Mouse (Mus musculus) hindbrain, embryonic 13.5 days (tissue): ENCODE data around the gene Fbxl5. TPM values are rescaled to one million over a fixed set of nuclear protein-coding genes. Genes with fewer than 3 reads are reported as not detected.
A peak's percentile ranks its signal among the peaks of the same experiment; 100 is the strongest.

Source experiments
- ATAC-seq: fragments of 200-750 bp; cut with Nextera tagmentation; 2 replicates; pipeline ENCODE4 v1.8.0; 2017; ENCODE audit warnings: moderate TSS enrichment; ENCODE audit not compliant: low FRiP score
- H3K27ac ChIP-seq: fragments of 300-500 bp; sonication (generic); 2 replicates; pipeline ENCODE4 v1.5.1; 2015; ENCODE audit warnings: inconsistent platforms, mild to moderate bottlenecking, moderate library complexity
- H3K27me3 ChIP-seq: fragments of 300-500 bp; sonication (generic); 2 replicates; pipeline ENCODE4 v1.6.1; 2015; ENCODE audit warnings: mild to moderate bottlenecking, inconsistent platforms
- H3K36me3 ChIP-seq: fragments of 300-500 bp; sonication (generic); 2 replicates; pipeline ENCODE4 v1.6.1; 2015; ENCODE audit warnings: mild to moderate bottlenecking, inconsistent platforms
- H3K4me1 ChIP-seq: fragments of 300-500 bp; sonication (generic); replicated peaks from 2 replicates; pipeline ENCODE4 v1.6.1; 2015; ENCODE audit warnings: inconsistent platforms
- H3K4me2 ChIP-seq: fragments of 300-500 bp; sonication (generic); 2 replicates; pipeline ENCODE4 v1.6.1; 2015; ENCODE audit warnings: inconsistent platforms, mild to moderate bottlenecking, moderate library complexity
- H3K4me3 ChIP-seq: fragments of 300-500 bp; sonication (generic); 2 replicates; pipeline ENCODE4 v1.5.1; 2015; ENCODE audit warnings: mild to moderate bottlenecking, inconsistent platforms
- H3K9ac ChIP-seq: fragments of 300-500 bp; sonication (generic); 2 replicates; pipeline ENCODE4 v1.6.1; 2015; ENCODE audit warnings: mild to moderate bottlenecking, inconsistent platforms
- H3K9me3 ChIP-seq: fragments of 300-500 bp; sonication (generic); 2 replicates; pipeline ENCODE4 v1.6.1; 2016; ENCODE audit warnings: inconsistent platforms
- WGBS: fragments of 180-500 bp; shearing (Covaris S2); methylation state at CpG from one replicate; pipeline ENCODE4 v1.1.7; 2015; 5-methylcytosine and 5-hydroxymethylcytosine counted together
- polyA plus RNA-seq: library from polyadenylated mRNA; unstranded; fragments of >200 nt; fragmentation: Nextera tagmentation; extraction: Ambion mirVana; gene quantifications from 2 replicates; pipeline ENCODE4 v1.2.1, GENCODE M21; 2015

The Fbxl5 gene
- polyA plus RNA-seq, 1 experiment from 2014 or later, result 70.5 TPM

DNA sequence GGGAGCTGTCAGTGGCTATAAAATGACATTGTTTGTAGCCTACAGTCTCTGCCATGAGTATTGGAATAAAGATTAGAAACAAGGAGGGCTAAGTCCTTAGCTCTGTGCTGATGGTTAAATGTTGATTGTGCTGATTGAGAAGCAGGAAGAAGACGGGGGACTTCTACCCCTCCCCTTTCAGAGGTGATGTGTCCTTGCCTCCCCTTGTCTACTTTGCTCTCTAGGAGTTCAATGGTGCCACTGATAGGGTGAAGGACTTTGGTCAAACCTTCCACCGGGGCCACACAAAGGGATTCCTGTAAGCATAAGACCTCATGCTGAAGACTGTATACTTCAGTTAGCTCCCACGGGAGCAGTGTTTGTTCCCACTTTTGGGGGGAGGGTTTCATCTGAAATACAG is 1.4 kb upstream of the Fbxl5 start:
- no peaks in the 10 kb centered on the region for H3K36me3 ChIP-seq
- no peak overlapping the region for H3K27ac ChIP-seq
- no peak overlapping the region for H3K4me3 ChIP-seq
- no peak for ATAC-seq
- peaks cover 5% of the 10 kb centered on the region; the same call in 1 of the 2 replicates for H3K27me3 ChIP-seq
- no peaks in the 10 kb centered on the region for H3K4me1 ChIP-seq
- no peak overlapping the region for H3K4me2 ChIP-seq
- no peak overlapping the region for H3K9ac ChIP-seq
- H3K9me3 ChIP-seq, result no peaks in the 10 kb centered on the region
- 80% methylated on average over 3 of the region's 3 CpGs for WGBS

DNA sequence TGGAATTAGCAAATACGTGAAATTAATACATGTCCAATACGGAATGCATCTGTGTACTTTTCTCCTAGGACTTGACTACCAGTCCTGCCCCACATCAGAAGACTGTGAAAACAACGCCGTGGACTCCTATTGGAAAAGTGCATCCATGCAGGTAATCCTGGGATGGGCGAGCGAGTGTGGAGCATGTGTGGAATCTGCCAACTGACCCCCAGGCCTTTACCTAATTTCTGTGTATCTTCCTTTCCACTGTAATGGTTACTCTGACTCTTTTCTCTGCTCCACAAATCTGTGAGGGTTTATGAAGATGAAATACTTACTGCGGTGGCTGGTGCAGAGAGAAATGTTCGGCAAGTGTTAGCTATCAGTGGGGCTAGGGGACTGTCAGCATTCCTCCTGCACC is 761 bp upstream of the Fbxl5 start:
- H3K9me3 ChIP-seq, result no peaks in the 10 kb centered on the region
- H3K36me3 ChIP-seq, result no peaks in the 10 kb centered on the region
- no peak overlapping the region for H3K4me2 ChIP-seq
- no peak overlapping the region for H3K27ac ChIP-seq
- H3K4me3 ChIP-seq, result no peak overlapping the region
- 88% methylated on average over 8 of the region's 8 CpGs for WGBS
- H3K4me1 ChIP-seq, result no peaks in the 10 kb centered on the region
- no peak for ATAC-seq
- H3K27me3 ChIP-seq, result peaks cover 5% of the 10 kb centered on the region; the same call in 1 of the 2 replicates
- H3K9ac ChIP-seq, result no peak overlapping the region

DNA sequence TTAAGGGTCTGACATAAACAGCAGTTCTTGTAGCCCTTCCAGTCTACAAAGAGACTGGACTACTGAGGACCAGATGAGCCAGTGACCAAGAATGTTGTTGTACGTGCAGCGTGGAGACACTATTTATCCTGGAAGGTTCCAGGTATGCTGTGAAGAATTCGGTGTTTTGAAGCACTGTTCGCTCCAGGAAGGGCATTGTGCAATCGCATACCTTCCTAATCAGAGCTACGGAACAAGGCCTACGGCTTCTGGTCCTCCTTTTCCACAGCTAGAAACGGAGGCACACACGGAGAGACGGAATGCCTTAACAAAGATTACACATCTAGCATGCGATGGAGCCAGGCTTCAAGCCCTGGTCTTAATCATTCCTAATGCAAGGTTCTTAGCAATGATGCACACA is 653 bp downstream of the Fbxl5 start:
- H3K27me3 ChIP-seq, result peaks cover 5% of the 10 kb centered on the region; the same call in 1 of the 2 replicates
- no peak overlapping the region for H3K27ac ChIP-seq
- H3K9me3 ChIP-seq, result no peaks in the 10 kb centered on the region
- no peaks in the 10 kb centered on the region for H3K36me3 ChIP-seq
- H3K9ac ChIP-seq, result no peak overlapping the region
- WGBS, result 93% methylated on average over 11 of the region's 11 CpGs
- no peak overlapping the region for H3K4me2 ChIP-seq
- H3K4me3 ChIP-seq, result no peak overlapping the region
- ATAC-seq, result no peak
- no peaks in the 10 kb centered on the region for H3K4me1 ChIP-seq

DNA sequence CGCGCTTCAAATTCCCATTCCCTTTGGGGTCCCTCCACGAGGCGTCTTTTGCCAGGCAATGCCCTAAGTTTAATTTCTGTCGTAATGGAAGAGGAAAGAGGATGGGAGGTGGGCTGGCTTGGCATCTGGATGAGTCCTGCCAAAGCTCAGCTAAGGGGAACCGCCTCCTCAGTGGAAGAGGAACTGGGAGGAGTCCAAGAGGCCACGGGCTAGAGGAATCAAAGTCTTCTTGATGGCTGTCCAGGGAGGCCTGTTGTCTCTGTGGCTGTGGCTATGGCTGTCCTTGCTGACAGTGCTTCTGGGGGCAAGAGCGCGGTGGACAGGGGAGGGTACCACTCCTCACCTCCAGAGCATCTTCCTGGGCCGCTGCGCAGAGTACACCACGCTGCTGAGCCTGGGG is 2.7 kb downstream of the Fbxl5 start, which contains the start of gene Bst1:
TSS of gene Bst1 (plus strand) at position 191 of the 400 bp plus-strand sequence.
- no peak for ATAC-seq
- no peaks in the 10 kb centered on the region for H3K36me3 ChIP-seq
- H3K27me3 ChIP-seq, result peaks cover 5% of the 10 kb centered on the region; the same call in 1 of the 2 replicates
- no peak within 1 kb of the TSS for H3K27ac ChIP-seq
- no peak within 1 kb of the TSS for H3K4me2 ChIP-seq
- H3K4me3 ChIP-seq, result no peak within 1 kb of the TSS
- no peaks in the 10 kb centered on the region for H3K4me1 ChIP-seq
- no peaks in the 10 kb centered on the region for H3K9me3 ChIP-seq
- H3K9ac ChIP-seq, result no peak within 1 kb of the TSS
- 57% methylated on average over 12 of the region's 12 CpGs for WGBS

DNA sequence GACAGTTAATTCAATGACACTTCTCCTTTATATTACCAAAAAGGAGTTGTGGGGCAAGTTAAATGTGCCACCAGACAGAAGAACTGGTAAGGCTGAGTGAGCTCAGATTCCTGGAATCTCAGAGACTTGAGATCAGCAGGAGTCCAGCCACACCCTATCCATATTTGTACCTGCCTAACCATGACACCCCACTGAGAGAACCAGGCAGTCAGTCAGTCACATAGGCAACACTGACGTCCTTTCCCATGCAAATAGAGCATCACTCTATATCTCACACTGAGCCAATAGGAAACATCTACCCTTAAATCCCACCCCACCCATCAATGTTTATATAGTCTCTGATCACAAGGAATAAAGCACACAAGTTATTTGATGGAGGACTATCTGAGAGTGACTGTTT is 5.7 kb downstream of the Fbxl5 start:
- no peak for ATAC-seq
- no peaks in the 10 kb centered on the region for H3K36me3 ChIP-seq
- no peaks in the 10 kb centered on the region for H3K4me1 ChIP-seq
- no peaks in the 10 kb centered on the region for H3K9me3 ChIP-seq
- H3K27me3 ChIP-seq, result peaks cover 5% of the 10 kb centered on the region; the same call in 1 of the 2 replicates
- WGBS, result 53% methylated on average over 1 of the region's 1 CpGs
- H3K27ac ChIP-seq, result no peak overlapping the region
- no peak overlapping the region for H3K9ac ChIP-seq
- no peak overlapping the region for H3K4me2 ChIP-seq
- H3K4me3 ChIP-seq, result no peak overlapping the region

DNA sequence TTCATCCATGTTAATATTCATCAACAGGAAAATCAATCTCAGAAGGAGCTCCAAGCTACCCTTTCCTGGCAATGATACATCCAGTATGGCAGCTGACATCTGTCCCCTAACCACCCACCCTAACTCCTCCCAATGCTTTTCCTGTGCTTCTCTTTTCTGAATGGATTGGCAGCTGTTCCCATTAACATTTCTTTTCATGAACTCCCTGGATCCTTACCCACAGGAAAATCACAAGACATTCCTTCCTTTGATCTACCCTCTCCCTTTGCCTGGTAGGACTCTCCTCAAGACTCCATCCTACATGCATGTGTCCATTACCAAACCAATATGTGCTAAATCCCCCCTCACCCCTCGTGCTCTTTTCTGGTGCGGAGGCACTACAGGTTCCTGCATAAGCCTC is 6.9 kb downstream of the Fbxl5 start:
- ATAC-seq, result no peak
- H3K4me3 ChIP-seq, result no peak overlapping the region
- no peaks in the 10 kb centered on the region for H3K36me3 ChIP-seq
- no peak overlapping the region for H3K9ac ChIP-seq
- H3K27ac ChIP-seq, result no peak overlapping the region
- no peaks in the 10 kb centered on the region for H3K4me1 ChIP-seq
- WGBS, result 88% methylated on average over 2 of the region's 2 CpGs
- H3K4me2 ChIP-seq, result no peak overlapping the region
- no peaks in the 10 kb centered on the region for H3K9me3 ChIP-seq
- peaks cover 5% of the 10 kb centered on the region; the same call in 1 of the 2 replicates for H3K27me3 ChIP-seq

DNA sequence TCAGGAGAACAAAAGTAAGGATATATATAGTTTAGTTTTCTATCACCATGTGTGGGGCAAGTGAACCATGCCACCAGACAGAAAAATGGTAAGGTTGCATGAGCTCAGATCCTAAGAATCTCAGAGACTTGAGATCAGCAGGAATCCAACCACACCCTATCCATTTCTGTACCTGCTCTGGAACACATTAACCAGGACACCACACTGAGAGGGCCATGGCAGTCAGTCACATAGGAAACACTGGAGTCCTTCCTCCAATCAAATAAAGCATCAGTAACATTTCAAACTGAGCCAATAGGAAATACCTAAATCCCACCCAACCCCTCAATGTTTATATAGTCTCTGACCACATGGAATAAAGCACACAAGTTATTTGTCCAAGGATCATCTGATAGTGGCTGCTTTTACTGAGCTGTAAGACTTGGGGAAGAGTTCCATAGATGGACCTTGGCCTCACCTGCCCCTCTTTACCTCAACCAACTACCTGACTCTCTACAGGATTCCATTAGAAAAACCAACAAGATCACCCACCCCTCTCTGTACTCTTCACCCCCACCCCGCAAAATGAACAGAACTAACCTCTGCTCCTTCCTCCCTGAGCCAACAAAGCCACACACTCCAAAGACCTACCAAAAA is 10.9 kb downstream of the Fbxl5 start:
- WGBS, result 92% methylated on average over 1 of the region's 1 CpGs
- H3K9me3 ChIP-seq, result no peaks in the 10 kb centered on the region
- no peak overlapping the region for H3K4me3 ChIP-seq
- ATAC-seq, result no peak
- no peaks in the 10 kb centered on the region for H3K36me3 ChIP-seq
- H3K27me3 ChIP-seq, result no peaks in the 10 kb centered on the region
- no peak overlapping the region for H3K9ac ChIP-seq
- H3K27ac ChIP-seq, result no peak overlapping the region
- no peak overlapping the region for H3K4me2 ChIP-seq
- H3K4me1 ChIP-seq, result peaks cover 3% of the 10 kb centered on the region; the same call in 1 of the 2 replicates

DNA sequence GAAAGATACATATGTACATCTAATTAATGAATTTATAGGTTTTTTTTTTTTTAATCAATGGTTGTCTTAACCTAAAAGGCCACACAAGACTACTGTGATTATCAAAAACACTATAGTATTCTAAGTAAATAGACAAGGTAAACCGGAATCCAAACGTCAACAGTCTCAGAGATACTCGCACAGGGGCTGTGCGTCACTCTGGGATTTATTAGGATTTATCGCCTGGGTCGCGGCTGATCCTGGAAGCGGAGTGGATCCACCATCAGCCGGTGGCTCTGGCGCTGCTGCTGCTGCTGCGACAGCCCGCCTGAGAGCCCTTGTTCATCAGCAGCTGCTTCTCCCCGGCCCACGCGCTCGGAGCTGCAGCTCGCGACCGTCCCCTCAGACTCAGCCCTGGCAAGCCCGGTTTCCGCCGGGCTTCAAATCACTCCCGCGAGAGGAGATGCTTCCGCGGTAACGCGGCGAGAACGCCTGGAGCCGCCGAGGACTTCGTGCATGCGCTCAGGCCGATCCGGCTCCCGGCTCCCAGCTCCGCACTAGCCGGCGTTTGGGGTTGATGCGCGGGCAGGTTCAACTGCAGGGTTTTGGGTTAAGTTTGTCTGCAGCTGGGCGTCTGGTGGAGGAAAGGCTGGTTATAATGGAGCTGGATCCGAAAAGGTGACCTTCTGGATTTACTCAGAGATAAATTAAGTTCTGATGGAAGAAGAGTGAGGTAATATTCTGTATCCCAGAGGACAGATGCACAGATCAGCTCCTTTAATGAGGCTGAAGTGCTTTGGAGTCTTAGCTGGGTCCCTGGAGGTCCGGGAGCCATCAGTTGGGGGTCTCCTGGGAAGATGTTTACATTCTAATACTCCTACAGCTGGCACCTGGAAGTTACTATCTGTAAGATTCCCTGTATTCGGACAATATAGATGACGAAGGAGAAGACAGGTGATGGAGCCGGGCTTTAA is 13.4 kb downstream of the Fbxl5 start:
- Histone ChIP-seq H3K4me2 (peak overlapping the region; percentile 68), H3K36me3 (no peaks in the 10 kb centered on the region), H3K4me1 (peaks cover 3% of the 10 kb centered on the region; the same call in 1 of the 2 replicates), H3K9me3 (no peaks in the 10 kb centered on the region), H3K9ac (peak overlapping the region; percentile 81), H3K27ac (peak overlapping the region; percentile 90), H3K4me3 (peak overlapping the region; percentile 48), H3K27me3 (no peaks in the 10 kb centered on the region)
- ATAC-seq, result peak; percentile 97
- 5% methylated on average over 48 of the region's 48 CpGs for WGBS

DNA sequence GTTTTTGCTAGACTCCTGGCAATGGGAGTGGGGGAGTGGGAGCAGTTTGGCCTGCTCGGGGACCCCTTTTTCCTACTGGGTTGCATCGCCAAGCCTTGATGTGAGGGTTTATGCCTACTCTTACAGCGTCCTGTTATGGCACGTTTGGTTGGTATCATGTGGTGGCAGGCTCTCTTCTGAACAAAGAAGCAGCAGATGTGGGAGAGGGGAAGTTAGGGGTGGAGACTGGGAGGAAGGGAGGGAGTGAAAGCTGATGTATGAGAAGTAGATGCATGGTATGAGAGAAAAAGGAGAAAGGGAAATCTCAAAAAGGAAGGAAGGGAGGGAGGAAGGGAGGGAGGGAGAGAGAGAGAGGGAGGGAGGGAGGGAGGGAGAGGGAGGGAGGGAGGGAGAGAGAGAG is 14.5 kb downstream of the Fbxl5 start:
- Histone ChIP-seq H3K36me3 (no peaks in the 10 kb centered on the region), H3K27ac (no peak overlapping the region), H3K4me1 (peaks cover 3% of the 10 kb centered on the region; the same call in 1 of the 2 replicates), H3K9me3 (no peaks in the 10 kb centered on the region), H3K9ac (no peak overlapping the region), H3K27me3 (no peaks in the 10 kb centered on the region), H3K4me2 (no peak overlapping the region), H3K4me3 (no peak overlapping the region)
- 79% methylated on average over 4 of the region's 4 CpGs for WGBS
- ATAC-seq, result no peak

DNA sequence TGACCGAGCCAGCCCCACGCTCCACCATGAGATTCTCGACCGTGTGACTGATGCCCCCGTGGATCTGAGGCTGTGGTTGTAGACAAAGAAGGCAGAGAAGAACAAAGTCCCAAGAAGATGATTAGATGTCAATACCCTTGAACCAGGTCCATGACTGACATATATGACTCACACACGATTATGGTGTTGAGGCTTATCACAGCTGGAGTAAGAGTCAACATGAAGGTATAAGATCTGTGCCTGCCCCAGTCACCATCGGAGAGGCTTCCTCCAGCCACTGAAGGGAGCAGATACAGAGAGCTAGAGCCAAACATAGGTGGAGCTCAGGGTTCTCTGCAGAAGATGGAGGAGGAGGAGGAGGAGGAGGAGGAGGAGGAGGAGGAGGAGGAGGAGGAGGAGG is 15.1 kb downstream of the Fbxl5 start:
- ATAC-seq, result no peak
- H3K9ac ChIP-seq, result no peak overlapping the region
- H3K4me2 ChIP-seq, result no peak overlapping the region
- no peaks in the 10 kb centered on the region for H3K9me3 ChIP-seq
- H3K27me3 ChIP-seq, result no peaks in the 10 kb centered on the region
- WGBS, result 93% methylated on average over 7 of the region's 7 CpGs
- peaks cover 3% of the 10 kb centered on the region; the same call in 1 of the 2 replicates for H3K4me1 ChIP-seq
- H3K4me3 ChIP-seq, result no peak overlapping the region
- H3K36me3 ChIP-seq, result no peaks in the 10 kb centered on the region
- no peak overlapping the region for H3K27ac ChIP-seq

DNA sequence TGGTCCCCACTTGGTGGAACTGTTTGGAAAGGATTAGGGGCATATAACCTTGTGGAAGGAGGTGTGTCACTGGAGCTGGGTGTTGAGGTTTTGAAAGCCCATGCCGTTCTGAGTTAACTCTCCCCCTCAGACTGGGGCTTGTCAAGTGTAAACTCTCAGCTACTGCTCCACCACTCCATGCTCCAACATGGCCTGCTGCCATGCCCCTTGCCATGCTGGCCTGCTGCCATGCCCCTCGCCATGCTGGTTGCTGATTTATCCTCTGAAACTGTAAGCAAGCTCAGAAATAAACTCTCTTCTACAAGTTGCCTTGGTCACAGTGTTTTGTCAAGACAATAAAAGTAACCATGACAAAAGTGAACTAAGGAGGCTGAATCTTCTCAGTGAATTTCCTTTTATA is 16.0 kb downstream of the Fbxl5 start:
- H3K27me3 ChIP-seq, result no peaks in the 10 kb centered on the region
- H3K4me2 ChIP-seq, result no peak overlapping the region
- H3K36me3 ChIP-seq, result no peaks in the 10 kb centered on the region
- no peak overlapping the region for H3K9ac ChIP-seq
- H3K9me3 ChIP-seq, result no peaks in the 10 kb centered on the region
- peaks cover 3% of the 10 kb centered on the region; the same call in 1 of the 2 replicates for H3K4me1 ChIP-seq
- no peak overlapping the region for H3K27ac ChIP-seq
- ATAC-seq, result no peak
- 83% methylated on average over 2 of the region's 2 CpGs for WGBS
- no peak overlapping the region for H3K4me3 ChIP-seq

DNA sequence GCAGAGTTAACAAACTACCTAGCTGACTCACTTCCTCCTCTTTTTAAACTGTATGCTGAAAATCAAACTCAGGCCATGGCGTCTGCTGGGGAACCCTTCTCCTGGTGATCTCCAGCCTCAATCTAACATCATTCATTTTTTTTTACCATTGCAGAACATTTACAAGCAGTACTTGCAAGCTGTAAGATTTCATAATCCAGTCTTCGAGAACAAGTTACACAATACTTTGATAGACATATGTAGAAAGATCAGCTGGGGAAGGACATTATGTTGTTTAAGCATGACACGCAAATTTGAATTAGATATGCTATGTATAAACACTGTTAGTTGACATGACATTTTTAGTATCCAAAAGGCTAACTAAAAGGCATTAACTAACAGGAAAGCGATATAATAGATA is 19.6 kb downstream of the Fbxl5 start:
- no peak overlapping the region for H3K4me3 ChIP-seq
- no peaks in the 10 kb centered on the region for H3K9me3 ChIP-seq
- no peaks in the 10 kb centered on the region for H3K36me3 ChIP-seq
- H3K4me1 ChIP-seq, result no peaks in the 10 kb centered on the region
- no peaks in the 10 kb centered on the region for H3K27me3 ChIP-seq
- H3K9ac ChIP-seq, result no peak overlapping the region
- no peak overlapping the region for H3K27ac ChIP-seq
- no peak for ATAC-seq
- no peak overlapping the region for H3K4me2 ChIP-seq
- 94% methylated on average over 4 of the region's 4 CpGs for WGBS
